Mouse (Mus musculus): Measurements from ENCODE around the gene Eif2b3. TPM values are rescaled to one million over a fixed set of nuclear protein-coding genes. Genes with fewer than 3 reads are reported as not detected.
A peak's percentile ranks its signal among the peaks of the same experiment; 100 is the strongest.

Gene Eif2b3
- polyA plus RNA-seq, 1 experiment from 2014 or later, result 41.0 TPM

DNA sequence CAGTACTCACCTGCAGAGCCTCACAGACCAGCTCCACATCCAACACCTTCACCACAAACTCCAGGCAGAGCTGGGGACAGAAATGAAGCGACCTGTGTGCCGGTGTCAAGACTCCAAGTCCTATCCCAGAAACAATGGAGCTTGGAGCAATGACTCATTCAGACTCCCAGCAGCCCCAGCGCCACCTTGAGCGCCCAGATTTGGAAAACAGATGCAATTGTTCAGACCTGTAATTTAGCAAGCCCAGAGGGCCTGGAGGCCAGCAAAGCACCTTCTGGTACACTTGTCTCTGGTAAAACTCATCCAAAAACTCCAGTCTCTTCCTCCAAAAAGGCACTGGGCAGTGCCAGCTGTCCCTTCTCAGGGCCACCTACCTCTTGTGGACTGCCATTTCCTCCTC, 103.0 kb downstream of the Eif2b3 start:
- no peaks in the 10 kb centered on the region for H3K27me3 ChIP-seq (ENCODE audit: insufficient read depth, low read length)
- no peaks in the 10 kb centered on the region for H3K9me3 ChIP-seq (replicated peaks; ENCODE audit: low read length)
- H3K36me3 ChIP-seq (ENCODE audit: insufficient read depth, low read length), result no peaks in the 10 kb centered on the region
- DNase-seq (ENCODE audit: low spot score) (no peak), ATAC-seq (replicated peaks; ENCODE audit: low FRiP score, low read depth) (no peak)
- no peak overlapping the region for H3K4me3 ChIP-seq (replicated peaks; ENCODE audit: low read depth, low read length)
- H3K4me1 ChIP-seq (replicated peaks; ENCODE audit: insufficient read depth, low read length), result peaks cover 21% of the 10 kb centered on the region
- WGBS, result 81% methylated on average over 4 of the region's 4 CpGs
- H3K4me2 ChIP-seq (ENCODE audit: low read length), result no peak overlapping the region
- no peak overlapping the region for H3K27ac ChIP-seq
- no peak overlapping the region for H3K9ac ChIP-seq (ENCODE audit: low read depth, low read length)
- TF ChIP-seq CTCF (IDR thresholded peaks at IDR 0.05; ENCODE audit: low read depth), result no peak

DNA sequence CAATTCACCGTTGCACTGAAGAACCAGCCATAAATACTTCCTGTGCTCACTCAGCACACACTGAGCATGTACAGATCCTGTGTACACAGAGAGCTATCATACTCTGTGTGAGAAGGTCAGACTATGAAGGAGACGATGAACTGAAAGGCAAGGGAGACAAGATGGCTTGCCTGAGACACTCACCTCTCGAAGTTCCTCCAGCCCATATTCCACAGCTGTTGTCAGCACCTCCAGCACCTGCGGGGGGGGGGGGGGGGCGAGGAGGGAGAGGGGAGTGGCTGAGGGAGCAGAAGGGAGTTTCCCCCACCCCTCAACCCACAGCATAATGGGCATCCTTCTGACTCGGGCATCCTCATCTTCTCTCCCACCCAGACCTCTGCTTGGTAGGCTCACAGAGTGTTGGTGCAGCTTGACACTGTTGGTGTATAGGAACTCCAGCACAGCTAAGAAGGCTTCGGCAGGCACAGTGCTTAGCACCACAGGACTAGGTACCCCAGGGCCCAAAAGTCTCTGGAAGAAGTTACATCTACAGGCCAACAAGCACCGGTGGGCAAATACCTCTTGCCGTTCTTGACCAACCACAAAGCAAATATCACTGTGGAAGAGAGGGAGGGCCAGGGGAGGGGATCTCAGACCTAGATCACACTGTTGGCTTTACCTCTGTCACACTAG, 104.5 kb downstream of the Eif2b3 start:
- no peak overlapping the region for H3K27ac ChIP-seq
- 67% methylated on average over 8 of the region's 9 CpGs for WGBS
- no peak for DNase-seq (ENCODE audit: low spot score)

DNA sequence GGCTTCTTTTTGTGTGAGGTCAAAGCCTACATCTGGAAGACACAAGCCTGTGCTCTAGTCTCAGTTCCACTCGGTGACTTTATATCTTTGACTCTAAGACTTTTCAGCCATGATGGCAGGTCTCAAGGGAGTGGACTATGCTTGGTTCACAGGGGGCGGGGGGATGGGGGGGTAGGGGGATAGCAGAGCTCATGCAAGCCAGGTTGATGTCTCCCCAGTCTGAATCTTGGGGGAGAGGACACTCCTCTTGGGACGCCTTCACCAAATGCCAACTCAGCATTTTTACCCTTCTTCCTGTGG, 105.0 kb downstream of the Eif2b3 start:
- DNase-seq (ENCODE audit: low spot score) (no peak), ATAC-seq (replicated peaks; ENCODE audit: low FRiP score, low read depth) (no peak)
- H3K27ac ChIP-seq, result peak overlapping the region; percentile 88; the same call in 1 of the 2 replicates
- no peak overlapping the region for H3K4me3 ChIP-seq (replicated peaks; ENCODE audit: low read depth, low read length)
- no peaks in the 10 kb centered on the region for H3K27me3 ChIP-seq (ENCODE audit: insufficient read depth, low read length)
- WGBS, result 81% methylated on average over 3 of the region's 3 CpGs
- no peak overlapping the region for H3K9ac ChIP-seq (ENCODE audit: low read depth, low read length)
- H3K9me3 ChIP-seq (replicated peaks; ENCODE audit: low read length), result no peaks in the 10 kb centered on the region
- TF ChIP-seq CTCF (IDR thresholded peaks at IDR 0.05; ENCODE audit: low read depth), result no peak
- H3K4me2 ChIP-seq (ENCODE audit: low read length), result no peak overlapping the region
- 0 out of 2 replicates have a peak, but pooled peaks cover 6% of the 10 kb centered on the region for H3K36me3 ChIP-seq (ENCODE audit: insufficient read depth, low read length)
- peaks cover 21% of the 10 kb centered on the region for H3K4me1 ChIP-seq (replicated peaks; ENCODE audit: insufficient read depth, low read length)

More for the DNA sequence above, 104.5 kb downstream of the Eif2b3 start:
- no peak for TF ChIP-seq CTCF (IDR thresholded peaks at IDR 0.05; ENCODE audit: low read depth)
- Histone ChIP-seq H3K9me3 (replicated peaks; ENCODE audit: low read length) (no peaks in the 10 kb centered on the region), H3K4me2 (ENCODE audit: low read length) (no peak overlapping the region), H3K4me1 (replicated peaks; ENCODE audit: insufficient read depth, low read length) (peaks cover 21% of the 10 kb centered on the region), H3K9ac (ENCODE audit: low read depth, low read length) (no peak overlapping the region), H3K27me3 (ENCODE audit: insufficient read depth, low read length) (no peaks in the 10 kb centered on the region), H3K4me3 (replicated peaks; ENCODE audit: low read depth, low read length) (no peak overlapping the region), H3K36me3 (ENCODE audit: insufficient read depth, low read length) (0 out of 2 replicates have a peak, but pooled peaks cover 6% of the 10 kb centered on the region)
- no peak for ATAC-seq (replicated peaks; ENCODE audit: low FRiP score, low read depth)

DNA sequence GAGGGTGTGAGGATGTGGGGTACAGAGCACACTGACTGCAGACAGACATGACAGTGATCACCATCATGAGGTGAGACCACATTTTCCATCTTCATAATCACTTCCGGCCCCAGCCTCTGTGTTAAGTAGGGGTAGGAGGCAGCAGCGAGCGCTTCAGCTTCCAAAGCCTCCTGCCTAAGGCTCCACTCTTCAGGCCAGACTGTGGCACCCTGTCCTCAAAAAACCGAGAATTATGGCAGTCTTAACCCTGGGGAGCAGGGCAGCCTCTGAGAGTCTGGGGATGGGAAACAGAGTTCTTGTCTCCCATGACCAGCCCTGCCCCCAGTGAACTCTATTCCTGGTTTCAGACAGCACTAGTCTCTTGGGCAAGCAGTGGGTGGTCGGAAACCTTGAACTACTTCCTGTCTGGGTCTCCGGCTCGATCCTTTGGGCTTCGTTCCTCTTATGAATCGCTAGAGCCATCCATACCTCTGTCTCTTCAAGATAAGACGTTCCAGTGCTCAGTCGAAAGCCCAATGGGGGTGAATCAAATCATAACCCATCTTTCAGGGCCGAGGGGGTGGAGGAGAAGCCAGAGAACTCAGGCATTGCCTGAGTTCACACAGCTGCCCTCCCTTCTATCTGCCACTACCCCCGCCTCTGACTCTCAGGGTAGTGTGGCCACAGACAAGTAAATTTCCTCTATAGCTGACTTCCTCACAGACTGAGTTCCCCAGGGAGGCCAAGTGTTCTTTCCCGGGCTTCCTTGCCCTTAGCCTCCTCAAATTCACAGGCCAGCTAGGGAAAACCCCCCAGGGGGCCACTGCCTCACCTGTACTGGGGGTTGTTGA, 105.5 kb downstream of the Eif2b3 start:
- Histone ChIP-seq H3K4me2 (ENCODE audit: low read length) (no peak overlapping the region; the same call in 1 of the 2 replicates), H3K4me3 (replicated peaks; ENCODE audit: low read depth, low read length) (no peak overlapping the region), H3K9me3 (replicated peaks; ENCODE audit: low read length) (no peaks in the 10 kb centered on the region), H3K4me1 (replicated peaks; ENCODE audit: insufficient read depth, low read length) (peaks cover 19% of the 10 kb centered on the region), H3K9ac (ENCODE audit: low read depth, low read length) (peak overlapping the region; percentile 43), H3K27ac (peak overlapping the region; percentile 88), H3K36me3 (ENCODE audit: insufficient read depth, low read length) (0 out of 2 replicates have a peak, but pooled peaks cover 6% of the 10 kb centered on the region), H3K27me3 (ENCODE audit: insufficient read depth, low read length) (no peaks in the 10 kb centered on the region)
- ATAC-seq (replicated peaks; ENCODE audit: low FRiP score, low read depth) (no peak), DNase-seq (ENCODE audit: low spot score) (peak; percentile 52)
- WGBS, result 34% methylated on average over 14 of the region's 14 CpGs
- no peak for TF ChIP-seq CTCF (IDR thresholded peaks at IDR 0.05; ENCODE audit: low read depth)

DNA sequence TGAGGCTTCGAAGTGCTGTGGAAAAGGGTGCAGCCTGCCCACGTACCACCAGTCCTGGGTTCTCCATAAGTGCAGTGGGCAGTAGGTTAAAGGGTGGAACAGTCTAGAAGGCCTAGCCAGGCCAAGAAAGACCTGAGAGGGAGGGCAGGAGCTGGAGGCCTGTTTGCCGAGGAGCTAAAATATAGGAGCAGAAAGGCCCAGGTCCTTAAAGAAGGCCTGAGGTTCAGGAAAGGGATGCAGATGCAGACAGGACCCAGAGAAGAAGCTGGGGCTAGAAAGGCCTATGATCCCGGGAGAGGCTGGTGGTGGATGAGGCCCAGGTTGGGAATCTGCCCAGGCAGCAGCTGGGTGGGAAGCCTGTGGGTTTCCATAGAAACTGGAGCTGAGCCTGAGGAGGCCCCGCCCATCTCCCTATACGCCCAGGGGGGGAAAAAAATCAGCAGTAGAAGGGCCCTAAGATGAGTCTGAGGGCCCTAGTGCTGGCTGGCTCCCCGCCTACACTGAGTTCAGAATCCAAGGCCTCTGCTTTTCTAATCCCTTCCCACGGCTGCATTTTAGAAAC, 106.2 kb downstream of the Eif2b3 start, which contains the start of gene Btbd19:
Gene Btbd19, minus strand, starts transcription at position 378 of the 562 bp plus-strand sequence.
- Histone ChIP-seq H3K36me3 (ENCODE audit: insufficient read depth, low read length) (0 out of 2 replicates have a peak, but pooled peaks cover 6% of the 10 kb centered on the region), H3K9ac (ENCODE audit: low read depth, low read length) (peak within 1 kb of the TSS; percentile 43), H3K27ac (peak within 1 kb of the TSS; percentile 88), H3K27me3 (ENCODE audit: insufficient read depth, low read length) (no peaks in the 10 kb centered on the region), H3K4me3 (replicated peaks; ENCODE audit: low read depth, low read length) (no peak within 1 kb of the TSS), H3K4me2 (ENCODE audit: low read length) (no peak within 1 kb of the TSS; the same call in 1 of the 2 replicates), H3K9me3 (replicated peaks; ENCODE audit: low read length) (no peaks in the 10 kb centered on the region), H3K4me1 (replicated peaks; ENCODE audit: insufficient read depth, low read length) (peaks cover 15% of the 10 kb centered on the region)
- ATAC-seq (replicated peaks; ENCODE audit: low FRiP score, low read depth), result no peak
- DNase-seq (ENCODE audit: low spot score), result peak; percentile 91
- WGBS, result 31% methylated on average over 8 of the region's 8 CpGs
- no peak for TF ChIP-seq CTCF (IDR thresholded peaks at IDR 0.05; ENCODE audit: low read depth)
